Mouse (Mus musculus): ENCODE data around the gene Gigyf1. TPM values are rescaled to one million over a fixed set of nuclear protein-coding genes. Genes with fewer than 3 reads are reported as not detected.

Gene Gigyf1
- polyA plus RNA-seq, 1 experiment, result 80.1 TPM

- TF ChIP-seq POLR2A (IDR thresholded peaks at IDR 0.05; ENCODE audit: borderline replicate concordance, control insufficient read depth, low read depth, low read length) (no peak), CTCF (IDR thresholded peaks at IDR 0.05; ENCODE audit: control insufficient read depth, insufficient read depth, low read length) (no peak)
- H3K4me3 ChIP-seq (replicated peaks; ENCODE audit: control insufficient read depth, low read depth, low read length), result no peak overlapping the region
- H3K27ac ChIP-seq (ENCODE audit: control insufficient read depth, insufficient read depth, low read depth, low read length, poor library complexity), result no peak overlapping the region
- no peaks in the 10 kb centered on the region for H3K4me1 ChIP-seq (ENCODE audit: control insufficient read depth, insufficient read depth, low read length)
- 86% methylated on average over 11 of the region's 11 CpGs for WGBS
Measured at GRCm38 (mm10) chr5:137522711-137523110, 4.4 kb downstream of the Gigyf1 start.

GRCm38 (mm10) chr5:137523396-137524250 is 5.3 kb downstream of the Gigyf1 start:
- Histone ChIP-seq H3K4me1 (ENCODE audit: control insufficient read depth, insufficient read depth, low read length) (no peaks in the 10 kb centered on the region), H3K27ac (ENCODE audit: control insufficient read depth, insufficient read depth, low read depth, low read length, poor library complexity) (no peak overlapping the region; the same call in 1 of the 2 replicates), H3K4me3 (replicated peaks; ENCODE audit: control insufficient read depth, low read depth, low read length) (no peak overlapping the region)
- WGBS, result 90% methylated on average over 25 of the region's 25 CpGs
- no peak for TF ChIP-seq CTCF (IDR thresholded peaks at IDR 0.05; ENCODE audit: control insufficient read depth, insufficient read depth, low read length)
- TF ChIP-seq POLR2A (IDR thresholded peaks at IDR 0.05; ENCODE audit: borderline replicate concordance, control insufficient read depth, low read depth, low read length), result no peak

- TF ChIP-seq CTCF (IDR thresholded peaks at IDR 0.05; ENCODE audit: control insufficient read depth, insufficient read depth, low read length), result no peak
- TF ChIP-seq POLR2A (IDR thresholded peaks at IDR 0.05; ENCODE audit: borderline replicate concordance, control insufficient read depth, low read depth, low read length), result no peak
- no peak overlapping the region for H3K4me3 ChIP-seq (replicated peaks; ENCODE audit: control insufficient read depth, low read depth, low read length)
- 93% methylated on average over 8 of the region's 8 CpGs for WGBS
Measured at GRCm38 (mm10) chr5:137524251-137524515, 5.8 kb downstream of the Gigyf1 start.

GRCm38 (mm10) chr5:137524671-137525070 is 6.3 kb downstream of the Gigyf1 start:
- WGBS, result 83% methylated on average over 13 of the region's 13 CpGs
- H3K4me3 ChIP-seq (replicated peaks; ENCODE audit: control insufficient read depth, low read depth, low read length), result no peak overlapping the region
- H3K4me1 ChIP-seq (ENCODE audit: control insufficient read depth, insufficient read depth, low read length), result no peaks in the 10 kb centered on the region; the same call in 1 of the 2 replicates
- peak overlapping the region; percentile 26; the same call in 1 of the 2 replicates for H3K27ac ChIP-seq (ENCODE audit: control insufficient read depth, insufficient read depth, low read depth, low read length, poor library complexity)
- TF ChIP-seq CTCF (IDR thresholded peaks at IDR 0.05; ENCODE audit: control insufficient read depth, insufficient read depth, low read length) (no peak), POLR2A (IDR thresholded peaks at IDR 0.05; ENCODE audit: borderline replicate concordance, control insufficient read depth, low read depth, low read length) (no peak)

More at GRCm38 (mm10) chr5:137524251-137524515, 5.8 kb downstream of the Gigyf1 start:
- Histone ChIP-seq H3K4me1 (ENCODE audit: control insufficient read depth, insufficient read depth, low read length) (no peaks in the 10 kb centered on the region; the same call in 1 of the 2 replicates), H3K27ac (ENCODE audit: control insufficient read depth, insufficient read depth, low read depth, low read length, poor library complexity) (no peak overlapping the region)

- Histone ChIP-seq H3K4me3 (replicated peaks; ENCODE audit: control insufficient read depth, low read depth, low read length) (no peak overlapping the region), H3K27ac (ENCODE audit: control insufficient read depth, insufficient read depth, low read depth, low read length, poor library complexity) (no peak overlapping the region), H3K4me1 (ENCODE audit: control insufficient read depth, insufficient read depth, low read length) (no peaks in the 10 kb centered on the region; the same call in 1 of the 2 replicates)
- 79% methylated on average over 16 of the region's 16 CpGs for WGBS
- no peak for TF ChIP-seq POLR2A (IDR thresholded peaks at IDR 0.05; ENCODE audit: borderline replicate concordance, control insufficient read depth, low read depth, low read length)
- no peak for TF ChIP-seq CTCF (IDR thresholded peaks at IDR 0.05; ENCODE audit: control insufficient read depth, insufficient read depth, low read length)
Measured at GRCm38 (mm10) chr5:137525511-137525910, 7.2 kb downstream of the Gigyf1 start.

GRCm38 (mm10) chr5:137526192-137526936 is 8.0 kb downstream of the Gigyf1 start:
- no peaks in the 10 kb centered on the region; the same call in 1 of the 2 replicates for H3K4me1 ChIP-seq (ENCODE audit: control insufficient read depth, insufficient read depth, low read length)
- no peak for TF ChIP-seq POLR2A (IDR thresholded peaks at IDR 0.05; ENCODE audit: borderline replicate concordance, control insufficient read depth, low read depth, low read length)
- TF ChIP-seq CTCF (IDR thresholded peaks at IDR 0.05; ENCODE audit: control insufficient read depth, insufficient read depth, low read length), result no peak
- peak overlapping the region; percentile 24; the same call in 1 of the 2 replicates for H3K27ac ChIP-seq (ENCODE audit: control insufficient read depth, insufficient read depth, low read depth, low read length, poor library complexity)
- no peak overlapping the region for H3K4me3 ChIP-seq (replicated peaks; ENCODE audit: control insufficient read depth, low read depth, low read length)
- WGBS, result 39% methylated on average over 16 of the region's 16 CpGs

GRCm38 (mm10) chr5:137527413-137527812 is 9.1 kb downstream of the Gigyf1 start:
- no peak overlapping the region for H3K4me3 ChIP-seq (replicated peaks; ENCODE audit: control insufficient read depth, low read depth, low read length)
- TF ChIP-seq POLR2A (IDR thresholded peaks at IDR 0.05; ENCODE audit: borderline replicate concordance, control insufficient read depth, low read depth, low read length), result no peak
- no peak for TF ChIP-seq CTCF (IDR thresholded peaks at IDR 0.05; ENCODE audit: control insufficient read depth, insufficient read depth, low read length)
- no peak overlapping the region for H3K27ac ChIP-seq (ENCODE audit: control insufficient read depth, insufficient read depth, low read depth, low read length, poor library complexity)
- H3K4me1 ChIP-seq (ENCODE audit: control insufficient read depth, insufficient read depth, low read length), result no peaks in the 10 kb centered on the region; the same call in 1 of the 2 replicates
- WGBS, result 78% methylated on average over 1 of the region's 1 CpGs
